Mouse (Mus musculus) heart, adult 11 months (tissue): ENCODE data around the gene Olfr675.
"Not testable (repeated sequence)": the region's sequence is repeated elsewhere in the genome, so short reads cannot be mapped to it uniquely, and the experiment has no call there.

Experiments
- DNase-seq: peaks from one replicate; pipeline ENCODE4 v3.0.0; 2022

Olfr675 gene

GRCm38 (mm10) chr7:105028360-105028759, at the start of gene Olfr675:
Olfr675 (minus strand) TSS chr7:105028460.
- DNase-seq = no peak

GRCm38 (mm10) chr7:105064175-105064574, 35.9 kb upstream of the Olfr675 start, which contains the start of gene Olfr678:
Olfr678 (plus strand) TSS chr7:105064475.
- no peak for DNase-seq

- no peak for DNase-seq
Measured at GRCm38 (mm10) chr7:105058951-105059350, 30.7 kb upstream of the Olfr675 start.

- DNase-seq = not testable (repeated sequence)
Measured at GRCm38 (mm10) chr7:105033836-105034235, 5.6 kb upstream of the Olfr675 start.

- DNase-seq = no peak
Measured at GRCm38 (mm10) chr7:105032398-105032797, 4.1 kb upstream of the Olfr675 start, which contains the start of gene Olfr676. Olfr676 (plus strand) TSS chr7:105032698.

- DNase-seq = no peak
Measured at GRCm38 (mm10) chr7:105022530-105022929, 5.7 kb downstream of the Olfr675 start.

GRCm38 (mm10) chr7:105001929-105002328, 26.3 kb downstream of the Olfr675 start, which contains the start of gene Olfr672:
Olfr672 (minus strand) TSS chr7:105002029.
- DNase-seq = no peak

- no peak for DNase-seq
Measured at GRCm38 (mm10) chr7:104979026-104979425, 49.2 kb downstream of the Olfr675 start, which contains the start of gene Olfr671. Olfr671 (minus strand) TSS chr7:104979126.

GRCm38 (mm10) chr7:104972507-104972906, 55.8 kb downstream of the Olfr675 start:
- not testable (repeated sequence) for DNase-seq
